Mouse (Mus musculus) urinary bladder, postnatal 14 days (tissue): ENCODE results near the gene A730049H05Rik.

Experiments
- DNase-seq: peaks from one replicate; pipeline ENCODE4 v3.0.0; 2021; ENCODE audit warnings: low spot score

A730049H05Rik gene

DNA sequence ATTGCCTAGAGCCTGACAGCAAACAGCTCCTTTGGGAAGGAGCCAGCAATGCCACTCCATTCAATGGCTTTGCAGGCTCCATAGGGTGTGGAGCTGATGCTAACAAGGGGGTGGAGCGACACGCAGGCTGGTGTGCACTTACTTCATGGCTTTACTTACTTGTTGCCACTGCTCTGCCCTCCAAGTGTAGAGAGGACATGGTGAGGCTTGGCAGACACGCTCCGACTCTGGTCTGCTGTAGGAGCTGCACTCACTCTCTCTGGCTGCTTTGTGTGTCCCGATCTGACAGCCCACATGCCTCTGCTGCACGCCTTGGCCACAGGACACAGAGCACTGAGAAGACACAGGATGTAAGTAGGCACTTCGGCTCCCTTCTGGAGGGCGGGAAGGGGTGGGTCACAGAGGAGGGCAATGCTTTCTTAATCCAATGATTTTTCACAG lies at the start of gene A730049H05Rik:
Gene A730049H05Rik (plus strand): TSS at position 168 of the 441 bp plus-strand sequence.
- no peak for DNase-seq

DNA sequence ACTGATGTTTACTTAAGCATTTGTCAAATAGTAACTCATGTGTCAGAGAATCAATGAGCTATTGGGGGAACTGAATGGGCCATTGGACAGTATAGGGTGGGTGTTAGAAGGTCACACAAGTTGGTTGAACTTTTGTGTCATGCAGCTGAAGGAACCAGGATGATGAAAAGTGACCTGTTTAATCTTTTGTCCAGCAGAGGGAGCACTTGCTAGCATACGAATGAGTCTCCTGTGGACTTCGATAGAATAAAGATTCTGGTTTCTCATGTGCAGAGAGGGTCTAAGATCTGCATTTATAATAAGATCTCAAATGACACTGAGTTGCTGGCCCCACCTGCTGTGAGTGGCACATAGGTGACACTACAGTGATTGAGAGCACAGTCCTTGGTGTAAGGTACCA lies 39.9 kb upstream of the A730049H05Rik start:
- DNase-seq: peak; percentile 18

DNA sequence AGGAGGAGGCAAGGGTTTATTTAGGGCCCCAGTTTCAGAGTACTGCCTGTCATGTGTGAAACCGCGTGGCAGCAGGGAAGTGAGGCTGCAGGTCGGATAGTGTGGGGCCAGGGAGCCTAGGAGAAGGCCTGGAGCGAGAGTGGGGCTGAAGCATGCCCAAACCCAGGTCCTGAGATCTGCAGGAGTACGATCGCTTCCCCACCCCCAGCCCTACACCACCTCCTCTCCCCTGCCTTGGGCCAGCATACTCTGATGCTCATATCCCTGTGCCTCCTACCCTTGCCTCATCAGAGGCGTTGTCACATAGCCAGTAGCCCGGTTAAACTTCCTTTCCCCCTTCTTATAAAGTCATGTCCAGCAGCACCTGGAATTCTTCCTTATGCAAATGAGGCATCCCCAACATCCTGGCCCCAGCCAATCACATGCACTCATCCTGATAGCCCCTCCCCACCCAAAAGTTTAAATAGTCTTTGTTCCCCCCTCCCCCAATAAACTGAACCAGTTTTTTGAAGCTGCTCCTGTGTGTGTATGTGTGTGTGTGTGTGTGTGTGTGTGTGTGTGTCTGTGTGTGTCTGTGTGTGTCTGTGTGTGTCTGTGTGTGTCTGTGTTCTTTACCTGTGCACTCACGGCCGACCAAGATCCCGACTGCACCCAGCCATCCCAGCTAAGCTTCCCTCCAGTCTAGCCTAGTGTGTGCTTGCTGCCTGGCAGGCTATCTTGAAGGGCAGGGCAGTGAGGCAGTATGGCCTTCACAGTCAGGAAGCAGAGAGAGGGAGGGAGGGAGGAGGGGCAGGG lies 36.9 kb upstream of the A730049H05Rik start:
- no peak for DNase-seq

DNA sequence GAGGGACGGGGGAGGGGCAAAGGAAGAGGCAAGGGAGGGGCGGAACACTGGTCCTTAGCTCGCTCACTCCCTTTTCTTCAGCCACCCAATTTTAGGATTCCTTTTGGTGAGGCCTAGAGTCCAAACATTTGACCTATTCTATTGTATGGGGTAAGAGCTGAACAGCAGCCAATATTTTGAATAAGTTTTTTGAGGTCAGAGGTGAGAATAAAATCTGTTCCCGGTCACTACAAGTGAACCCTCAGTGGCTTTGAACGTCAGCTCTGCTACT lies 36.4 kb upstream of the A730049H05Rik start:
- DNase-seq: no peak

DNA sequence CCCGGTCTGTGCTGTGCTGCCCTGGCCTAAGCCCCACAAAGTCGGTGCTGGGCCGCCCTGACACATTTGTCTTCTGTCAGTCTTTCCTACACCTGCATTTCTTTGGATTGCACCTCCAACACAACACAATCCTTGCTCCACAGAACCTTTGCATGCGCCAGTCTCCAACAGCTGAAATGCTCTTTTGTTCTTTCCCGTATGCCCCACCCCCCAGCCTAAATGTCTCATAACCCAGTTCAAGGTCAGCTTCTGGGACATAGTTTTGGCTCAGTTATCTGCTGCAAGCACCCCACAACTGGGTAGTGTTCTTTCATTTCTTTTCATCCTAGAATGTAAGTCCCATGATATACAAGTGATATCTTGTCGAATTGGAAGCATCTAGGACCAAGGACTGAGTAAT lies 34.8 kb upstream of the A730049H05Rik start:
- DNase-seq: no peak

DNA sequence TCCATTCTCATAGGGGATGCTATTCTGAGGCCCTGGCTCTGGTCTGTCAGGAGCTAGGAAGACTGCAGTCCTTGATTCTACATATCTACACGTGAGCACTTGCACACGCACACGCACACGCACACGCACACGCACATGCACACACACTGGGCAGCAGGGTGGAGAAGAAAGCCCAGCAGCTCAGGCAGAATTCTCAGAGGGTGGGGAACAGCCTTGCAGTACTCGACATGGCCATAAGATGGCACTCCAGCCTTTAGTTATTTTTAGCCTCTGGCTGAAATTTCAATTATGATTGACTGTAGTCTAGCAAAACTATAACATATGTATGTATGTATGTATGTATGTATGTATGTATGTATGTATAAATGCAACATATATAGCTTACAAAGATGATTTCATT lies 31.5 kb upstream of the A730049H05Rik start:
- DNase-seq: peak; percentile 51

DNA sequence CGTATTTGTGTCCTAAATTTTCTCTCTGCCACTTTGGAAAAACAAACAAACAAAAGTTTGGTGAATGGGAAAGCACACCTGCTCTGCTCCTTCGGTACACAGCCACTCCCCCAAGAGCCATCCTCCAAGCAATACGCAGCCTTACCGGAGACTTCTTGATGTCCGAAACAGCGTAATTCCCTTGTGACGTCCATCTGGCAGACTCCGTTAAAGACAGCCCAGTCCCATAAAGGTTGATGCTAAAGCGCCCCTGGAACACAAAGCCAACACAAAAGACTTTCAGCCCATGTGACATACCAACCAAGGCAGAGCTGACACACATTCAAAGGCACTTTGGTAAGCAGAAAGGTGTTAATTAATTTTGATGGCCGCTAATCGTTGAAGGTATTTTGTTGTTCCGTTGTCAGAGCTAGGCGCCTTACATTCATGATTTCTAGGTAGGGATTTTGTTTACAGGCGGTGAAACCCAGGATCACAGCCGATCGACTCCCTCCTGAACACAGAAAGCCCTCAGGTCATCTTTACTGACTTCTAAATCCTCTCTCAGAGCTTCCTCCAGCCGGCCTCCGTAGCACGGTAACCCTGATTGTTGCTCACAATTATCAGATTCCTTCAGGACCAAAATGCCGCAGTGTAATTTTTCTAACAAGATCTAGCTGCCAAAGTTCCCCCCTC lies 29.4 kb upstream of the A730049H05Rik start:
- no peak for DNase-seq

DNA sequence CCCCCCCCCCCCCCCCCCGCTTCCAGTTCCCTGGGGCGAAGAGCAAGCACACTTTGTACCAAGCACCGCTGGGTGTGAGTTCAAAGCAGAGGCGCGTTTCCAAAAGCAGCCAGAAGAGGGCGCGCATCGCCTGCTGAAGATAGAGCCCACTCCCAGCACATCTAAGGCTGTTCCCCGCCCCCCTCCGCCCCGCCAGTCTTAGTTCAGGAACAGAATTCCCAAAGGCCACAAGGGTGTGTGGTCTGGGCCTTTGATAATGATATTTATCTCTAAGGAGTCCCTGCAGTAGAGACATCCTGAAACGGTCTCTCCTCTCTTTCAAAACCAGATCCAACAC lies 28.9 kb upstream of the A730049H05Rik start:
- peak; percentile 89 for DNase-seq

DNA sequence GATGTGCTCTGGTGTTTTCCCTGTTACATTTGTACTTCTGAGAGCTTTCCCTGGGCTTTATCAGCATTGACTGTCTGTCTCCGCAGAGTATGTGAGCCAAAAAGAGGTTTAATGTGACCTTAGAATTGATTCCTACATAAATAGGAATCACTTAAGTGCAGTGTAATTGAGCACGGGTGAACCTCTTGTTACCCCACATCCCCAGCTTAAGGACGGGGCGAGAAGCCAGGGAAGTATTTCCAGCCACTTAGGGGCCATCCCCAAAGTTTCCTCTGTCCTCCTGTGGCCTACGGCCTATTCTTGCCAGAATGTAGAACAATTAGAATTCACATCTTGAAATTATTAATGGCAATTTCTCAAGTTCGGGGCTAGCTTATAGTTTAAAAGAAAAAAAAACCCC lies 22.5 kb upstream of the A730049H05Rik start:
- DNase-seq: no peak

DNA sequence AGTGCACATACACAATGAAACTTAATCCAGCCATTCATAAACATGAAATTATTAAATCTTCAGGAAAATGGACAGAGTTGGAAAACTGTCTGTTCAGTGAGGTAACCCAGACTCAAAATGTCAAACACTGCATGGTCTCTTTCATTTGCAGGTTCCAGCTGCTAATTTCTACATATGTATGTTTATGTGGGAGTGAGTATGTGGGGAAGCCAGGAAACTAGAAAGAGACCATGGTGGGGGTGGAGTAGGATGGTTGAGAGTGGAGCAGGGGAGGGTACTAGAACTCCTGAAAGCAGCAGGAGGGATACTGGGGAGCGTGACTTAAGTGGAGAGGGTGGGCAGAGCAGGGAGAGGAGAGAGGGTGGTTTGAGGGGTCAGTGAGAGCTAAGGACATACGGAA lies 14.8 kb upstream of the A730049H05Rik start:
- DNase-seq: no peak

DNA sequence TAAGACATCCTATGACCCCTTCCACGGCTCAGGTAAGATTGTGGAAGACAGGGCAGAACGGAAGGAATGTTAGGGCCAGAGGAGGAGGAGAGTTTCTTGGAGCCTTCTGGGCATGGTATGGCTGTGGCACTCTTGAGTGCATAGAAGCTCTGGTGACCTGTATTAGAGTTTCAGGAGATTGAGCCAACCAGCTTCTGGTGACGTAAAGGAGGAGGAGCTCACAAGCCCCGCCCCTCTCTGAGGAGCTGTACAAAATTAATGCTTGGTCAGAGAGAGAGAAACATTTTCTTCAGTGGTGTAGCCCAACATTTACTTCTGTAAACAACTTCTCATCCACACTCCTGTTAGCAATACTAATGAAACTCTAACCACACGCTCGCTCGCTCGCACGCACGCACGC lies 13.9 kb upstream of the A730049H05Rik start:
- DNase-seq: no peak

DNA sequence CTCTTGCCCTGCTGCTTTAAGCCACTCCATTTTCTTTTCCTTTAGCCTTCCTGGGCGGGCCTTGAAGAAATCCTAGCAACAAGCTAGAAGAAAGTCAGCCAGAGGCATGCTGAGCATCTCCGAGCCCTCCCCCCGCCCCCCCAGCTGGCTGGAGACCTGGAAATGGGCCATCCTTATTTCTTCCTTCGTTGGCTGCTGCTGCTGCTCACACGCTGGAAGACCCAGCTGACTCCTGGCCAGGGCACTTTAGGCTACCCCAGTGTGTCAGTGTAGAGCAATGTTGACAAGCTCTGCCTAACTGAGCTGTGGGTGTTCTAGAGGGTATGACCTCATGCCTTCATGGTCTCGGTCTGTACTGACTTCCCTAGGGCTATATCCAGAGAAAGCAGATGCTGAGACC lies 13.1 kb upstream of the A730049H05Rik start:
- DNase-seq: peak; percentile 35

DNA sequence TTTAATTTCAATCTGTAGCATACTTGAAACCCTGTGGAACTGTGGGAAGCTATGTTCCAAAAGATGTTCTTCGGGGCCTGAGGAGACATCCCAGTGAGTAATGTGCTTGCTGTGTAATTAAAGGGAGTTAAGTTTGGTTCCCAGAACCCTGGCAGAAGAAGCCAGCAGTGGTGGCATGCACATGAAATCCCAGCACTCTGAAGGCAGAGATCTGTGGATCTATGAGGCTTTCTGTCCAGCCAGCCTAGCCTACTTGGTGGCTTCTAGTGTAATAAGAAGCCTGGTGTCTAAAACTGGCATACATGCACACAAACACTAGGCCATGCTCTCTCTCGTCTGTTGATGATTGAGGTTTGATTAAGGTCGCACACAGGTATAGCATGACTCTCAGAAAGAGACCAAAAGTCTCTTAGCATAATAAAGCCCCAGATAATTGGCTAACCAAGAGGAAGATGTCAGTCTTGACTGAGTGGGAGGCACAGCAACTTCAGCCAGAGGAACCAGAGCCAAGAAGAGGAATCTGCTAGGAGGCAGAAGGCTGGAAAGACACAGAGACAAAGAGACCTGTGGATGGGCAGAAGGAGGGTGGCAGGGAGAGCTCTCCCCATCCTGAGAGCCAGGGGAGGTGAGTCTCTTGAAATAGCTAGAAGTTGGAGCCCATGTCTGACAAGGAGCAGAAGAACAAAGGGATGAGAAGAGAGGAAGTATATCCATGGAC lies 11.9 kb upstream of the A730049H05Rik start:
- DNase-seq: no peak

DNA sequence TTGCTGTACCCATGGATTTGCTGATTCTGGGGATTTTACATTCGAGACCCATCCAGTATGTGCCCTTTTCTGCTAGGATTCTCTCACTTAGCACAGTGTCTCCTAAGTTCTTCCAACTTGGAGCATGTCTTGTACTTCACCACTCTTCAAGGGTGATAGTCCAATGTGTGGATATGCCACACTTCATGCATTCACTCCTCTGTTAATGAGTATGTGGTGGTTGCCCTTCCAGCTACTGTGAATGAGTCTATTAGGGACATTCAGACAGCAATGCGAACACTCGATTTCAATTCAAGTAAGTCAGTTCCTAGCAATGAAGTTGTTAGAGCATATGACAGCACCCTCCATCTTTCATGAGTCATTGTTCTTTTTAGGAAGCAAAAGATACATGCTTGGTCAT lies 6.5 kb upstream of the A730049H05Rik start:
- no peak for DNase-seq

DNA sequence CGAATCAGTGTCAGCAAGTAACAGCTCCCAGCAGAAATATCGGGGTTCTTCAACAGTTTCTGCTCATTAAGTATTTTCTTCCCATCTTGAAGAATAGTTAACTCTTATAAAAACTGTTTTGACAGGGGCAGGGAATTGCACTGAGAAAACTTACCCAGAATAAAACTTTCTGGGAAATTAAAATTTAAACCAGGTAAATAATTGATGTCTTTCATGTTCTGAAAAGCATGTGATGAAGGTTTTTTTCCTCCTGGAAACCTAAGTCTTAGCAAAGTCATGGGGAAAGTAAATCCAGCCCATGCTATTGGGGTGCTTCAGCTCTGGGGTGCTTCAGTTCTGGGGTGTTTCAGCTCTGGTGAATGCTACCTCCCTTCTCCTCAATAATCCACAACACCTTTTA lies 5.7 kb upstream of the A730049H05Rik start:
- DNase-seq: no peak

DNA sequence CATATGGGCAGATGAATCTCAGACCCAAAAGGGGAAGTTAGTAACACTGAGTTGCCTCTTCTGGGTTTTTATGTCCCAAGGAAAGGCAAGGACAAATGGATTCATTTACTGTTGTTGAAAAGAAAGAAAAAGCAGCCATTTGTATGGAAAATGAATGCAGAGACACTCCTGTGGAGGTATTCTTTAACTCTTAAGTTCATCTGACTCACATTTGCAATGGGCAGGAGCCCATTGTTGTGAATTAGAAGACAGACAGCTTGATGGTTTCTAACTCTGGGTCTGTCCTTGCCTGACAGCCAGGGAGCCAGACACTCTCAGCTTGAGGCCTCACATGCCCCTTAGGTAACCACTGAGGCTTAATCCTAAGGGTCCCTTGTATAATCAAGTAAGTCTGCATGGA lies 4.7 kb upstream of the A730049H05Rik start:
- no peak for DNase-seq

DNA sequence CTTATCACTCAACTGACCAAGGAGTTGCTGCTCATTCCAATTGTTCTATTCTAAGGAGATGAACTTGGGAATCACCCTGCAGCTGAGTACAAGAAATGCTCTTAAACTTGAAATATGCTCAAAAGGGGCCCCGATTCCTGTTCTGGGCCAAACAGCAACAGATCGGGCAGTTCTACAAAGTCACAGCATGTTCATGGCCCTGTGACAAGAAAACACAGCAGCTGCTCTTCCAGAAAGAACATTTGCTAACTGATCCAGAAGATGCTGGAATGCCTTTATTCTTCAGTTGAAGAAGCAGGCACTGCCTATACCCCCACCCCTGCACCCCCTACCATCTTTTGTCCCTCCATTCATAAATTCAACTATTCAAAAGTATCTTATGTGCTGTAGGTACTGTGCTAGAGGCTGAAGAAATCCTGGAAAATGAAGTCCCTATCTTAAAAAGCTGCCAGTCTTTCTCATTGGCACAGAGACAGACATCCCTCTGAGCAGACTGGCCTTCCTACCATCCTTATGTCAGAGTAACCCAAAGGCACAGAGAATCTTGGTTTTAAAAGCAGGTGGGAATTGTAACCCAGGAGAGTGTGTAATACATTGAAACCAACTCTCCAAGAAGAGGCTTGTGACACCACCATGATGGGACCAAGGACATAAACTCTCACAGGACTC lies 3.4 kb upstream of the A730049H05Rik start:
- DNase-seq: peak; percentile 11

DNA sequence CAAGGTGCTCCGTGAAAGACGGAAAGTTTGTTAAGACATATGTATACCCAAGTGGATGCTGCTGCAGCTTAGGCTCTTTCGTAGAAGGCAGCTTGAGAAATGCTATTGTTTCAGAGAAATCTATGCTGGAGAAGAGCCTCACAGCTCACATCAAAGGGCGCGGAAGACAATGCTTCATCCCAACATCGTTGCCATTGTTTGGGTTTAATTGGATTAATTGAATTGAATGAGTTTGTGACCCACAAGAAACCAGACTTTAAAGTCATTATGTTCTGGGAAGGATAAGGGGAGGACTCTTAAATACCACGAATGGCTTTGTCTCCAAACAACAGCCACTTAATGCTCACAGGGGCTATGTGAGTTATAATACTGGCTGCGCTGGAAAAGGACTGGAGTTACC lies 1.4 kb downstream of the A730049H05Rik start:
- no peak for DNase-seq

DNA sequence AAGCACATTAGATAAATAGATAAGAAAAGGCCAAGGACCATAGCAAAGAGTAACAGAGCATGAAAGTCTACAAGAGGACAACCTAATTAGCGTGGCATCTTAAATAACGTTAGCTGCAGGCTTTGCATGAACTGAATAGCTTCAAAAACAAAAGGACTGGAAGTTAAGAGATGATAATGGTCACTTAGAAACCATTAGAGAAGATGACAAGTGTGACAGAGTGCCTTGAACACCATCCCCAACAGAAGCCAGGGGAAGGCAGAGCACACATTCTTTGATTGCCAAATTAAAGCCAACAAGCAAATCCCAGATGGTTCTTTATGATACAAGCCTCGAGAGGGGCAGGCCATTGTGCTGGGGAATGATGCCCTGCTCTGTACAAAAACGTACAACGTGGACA lies 5.3 kb downstream of the A730049H05Rik start:
- DNase-seq: no peak

DNA sequence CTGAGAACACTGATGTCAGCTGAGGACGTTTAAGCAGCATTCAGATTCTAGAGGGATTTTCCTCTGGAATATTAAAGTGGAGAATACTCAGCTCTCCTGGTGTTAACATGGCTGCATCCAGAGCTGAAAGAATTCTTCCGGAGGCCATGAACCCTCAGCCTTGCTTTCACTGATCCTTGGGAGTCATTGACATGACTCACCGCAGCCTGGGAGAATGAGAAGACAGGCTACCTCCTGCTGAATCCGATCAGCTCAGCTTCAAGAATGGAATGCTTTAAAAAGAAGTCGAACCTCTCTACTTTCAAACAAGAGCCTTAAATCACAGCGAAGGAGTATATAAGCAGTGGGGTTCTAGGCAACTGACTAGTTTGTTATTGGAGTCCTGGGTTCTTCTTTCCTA lies 5.7 kb downstream of the A730049H05Rik start:
- no peak for DNase-seq

DNA sequence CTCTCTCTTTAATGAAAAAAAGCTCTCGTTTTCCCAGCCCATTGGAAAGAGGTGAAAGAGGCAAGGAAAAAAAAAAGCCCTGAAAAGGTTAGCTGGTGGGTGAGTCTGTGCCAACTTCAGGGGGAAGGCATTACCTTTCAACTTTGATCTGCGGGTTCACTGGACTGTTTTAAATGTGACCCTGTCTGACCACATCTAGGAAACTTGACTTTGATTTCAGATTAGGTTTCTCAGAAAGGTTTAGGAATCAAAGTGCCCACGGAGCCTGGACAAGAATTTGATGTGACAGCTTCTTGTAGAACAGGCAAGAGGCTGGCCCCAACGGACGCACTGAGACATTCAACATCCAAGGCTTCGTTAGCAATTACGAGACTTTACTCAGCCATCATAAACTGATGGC lies 7.7 kb downstream of the A730049H05Rik start:
- no peak for DNase-seq

DNA sequence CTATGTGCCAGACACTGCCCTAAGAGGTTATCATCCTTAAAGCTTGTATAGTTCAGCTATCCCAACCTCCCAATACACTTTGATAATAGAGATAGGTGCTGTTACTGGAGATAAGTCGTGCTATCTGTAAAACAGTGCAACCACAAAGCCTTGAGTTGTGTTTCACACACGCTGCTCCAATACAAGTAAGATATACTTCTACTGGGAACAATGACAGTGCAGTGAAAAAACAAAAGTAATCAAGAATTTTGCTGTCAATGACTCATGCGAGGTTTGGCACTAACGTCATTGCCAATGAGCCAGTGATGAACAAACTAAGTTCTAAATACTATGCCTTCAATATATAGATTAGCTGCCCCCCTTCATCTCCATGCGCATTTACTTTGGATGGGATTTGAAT lies 10.3 kb downstream of the A730049H05Rik start:
- DNase-seq: no peak

DNA sequence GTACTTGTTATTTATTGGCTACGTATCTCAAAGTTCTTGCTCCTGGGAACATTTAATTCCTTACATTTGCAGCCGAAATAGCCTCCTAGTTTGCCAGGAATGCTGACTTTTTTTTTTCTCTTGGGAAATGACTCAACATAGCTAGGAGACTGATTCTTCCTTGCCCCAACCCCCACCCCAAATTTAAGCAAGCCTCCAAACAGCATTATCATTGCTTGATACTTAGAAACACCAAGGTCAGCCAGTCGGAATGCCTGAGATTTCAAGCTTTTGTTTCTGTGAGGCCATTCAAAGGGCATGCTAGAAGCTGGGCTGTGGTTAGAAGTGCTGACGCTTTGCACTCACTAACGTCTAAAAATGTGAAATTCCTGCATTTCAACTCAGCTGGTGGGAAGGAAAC lies 11.1 kb downstream of the A730049H05Rik start:
- no peak for DNase-seq
